Mouse (Mus musculus) heart, postnatal 14 days (tissue): ENCODE data around the gene Top2a. TPM values are rescaled to one million over a fixed set of nuclear protein-coding genes. Genes with fewer than 3 reads are reported as not detected.

Experiments
- DNase-seq, 2 experiments: peaks; one replicate each; pipeline ENCODE4 v3.0.0; 2021 to 2022
- intact Hi-C: fragments of 180-260 bp; cut with DNase I; formaldehyde crosslinking; loops from one replicate; pipeline ENCODE4 v1.15.1; 2025
- long read RNA-seq, 2 experiments: library from polyadenylated mRNA; stranded (forward); transcript quantifications; one replicate each; pipeline ENCODE4 v2.0.0; 2021
- total RNA-seq, 2 experiments: library from RNA; stranded (reverse); gene quantifications; 2 replicates each; pipeline ENCODE4 v1.2.3; 2021

Top2a gene
- total RNA-seq: 10 to 100 TPM; 16.0 to 34.1 TPM
- long read RNA-seq, experiment 1, full-length matches to known transcripts: 4 of 10 reads
- long read RNA-seq, experiment 1, partial matches to known transcripts: 1 of 10 reads
- long read RNA-seq, experiment 1, other reads (novel, unspliced or antisense): 5 of 10 reads
- long read RNA-seq, experiment 2, partial matches to known transcripts: 0 of 2 reads
- long read RNA-seq, experiment 2, other reads (novel, unspliced or antisense): 2 of 2 reads

DNA sequence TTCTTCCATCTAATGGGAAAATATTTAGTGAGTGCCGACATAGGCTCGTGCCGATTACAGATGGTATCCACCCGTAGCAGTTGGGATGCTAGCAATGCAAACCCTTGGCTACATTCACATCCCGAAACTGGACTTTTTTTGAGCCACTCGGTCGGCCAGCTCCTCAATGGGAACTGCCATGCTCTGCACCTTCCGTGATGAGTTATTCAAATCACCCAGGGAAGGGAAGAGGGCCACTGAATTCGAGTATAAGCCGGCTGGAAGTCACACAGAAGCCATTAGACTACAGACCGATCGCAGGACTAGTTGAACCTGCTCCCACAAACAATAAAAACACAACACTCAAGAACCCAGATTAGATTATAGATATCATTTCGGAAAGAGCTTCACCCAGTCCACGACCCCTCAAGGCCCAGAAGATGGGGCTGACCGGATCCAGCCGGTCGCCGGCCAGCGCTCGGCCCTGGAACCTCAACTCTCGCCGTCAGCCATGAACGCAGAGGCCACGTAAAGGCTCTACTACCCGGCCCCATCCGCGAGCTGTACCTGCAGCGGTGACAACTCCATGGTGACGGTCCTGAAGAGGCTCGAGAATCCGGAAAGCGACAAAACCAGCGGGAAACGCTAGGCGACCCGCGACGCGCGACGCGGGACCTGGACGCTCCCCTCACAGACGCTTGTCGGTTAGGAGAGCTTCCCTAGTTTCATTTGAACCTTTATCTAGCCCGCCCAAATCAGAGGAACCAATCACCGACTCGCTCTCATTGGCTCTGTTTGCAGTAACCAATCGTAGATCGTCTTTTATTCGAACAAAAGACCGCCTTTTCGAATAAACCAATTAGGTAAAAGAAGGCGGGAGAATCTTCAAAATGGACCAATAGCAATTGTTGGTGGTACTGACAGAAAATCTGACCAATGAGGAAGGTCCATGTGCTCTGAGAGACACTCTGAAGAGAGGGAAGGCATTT lies at the start of gene Top2a:
Top2a (minus strand) TSS at position 690 of the 968 bp plus-strand sequence.
- intact Hi-C loops: no loop called here
- peak; percentile 90 to 94 for DNase-seq

DNA sequence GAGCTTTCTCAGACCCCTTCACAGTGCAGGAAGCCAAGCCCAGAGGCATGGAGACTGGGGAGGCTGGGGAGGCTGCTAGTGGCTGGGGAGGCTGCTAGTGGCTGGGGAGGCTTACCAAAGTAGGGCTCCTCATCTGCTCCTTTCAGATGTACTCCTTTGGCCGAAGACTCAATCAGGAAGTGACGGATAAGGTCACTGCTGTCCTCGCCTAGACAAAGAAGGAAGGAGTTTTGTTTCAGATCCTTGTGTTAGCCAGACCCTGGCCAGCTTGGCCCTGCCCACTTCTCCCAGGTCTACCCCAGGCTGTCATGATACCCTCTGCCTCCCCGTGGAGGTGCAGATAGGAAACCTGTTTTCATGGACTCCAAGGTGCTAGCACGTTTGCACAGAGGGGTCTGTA lies 49.8 kb upstream of the Top2a start:
- intact Hi-C loops: no loop called here

DNA sequence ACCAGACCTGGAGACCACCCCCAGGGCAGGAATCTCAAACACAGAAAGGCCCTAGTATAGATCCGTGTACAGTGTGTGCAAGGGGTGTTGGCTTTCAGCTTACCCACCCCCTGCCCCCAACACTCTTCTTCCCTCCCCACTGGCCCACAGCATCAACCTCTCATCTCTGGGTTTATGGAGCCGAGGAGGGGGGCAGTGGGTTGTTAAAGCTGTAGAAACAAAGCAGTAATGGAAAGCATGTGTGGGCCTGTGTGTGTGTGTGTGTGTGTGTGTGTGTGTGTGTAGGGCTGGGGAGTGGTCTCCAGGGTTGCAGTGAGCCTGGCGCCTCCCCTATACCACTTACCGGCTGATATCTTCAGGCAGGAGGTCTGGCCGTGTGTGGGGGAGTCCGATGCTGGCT lies 47.9 kb upstream of the Top2a start:
- intact Hi-C loops: no loop called here
- no peak for DNase-seq

More for the DNA sequence above, 49.8 kb upstream of the Top2a start:
- DNase-seq: no peak

DNA sequence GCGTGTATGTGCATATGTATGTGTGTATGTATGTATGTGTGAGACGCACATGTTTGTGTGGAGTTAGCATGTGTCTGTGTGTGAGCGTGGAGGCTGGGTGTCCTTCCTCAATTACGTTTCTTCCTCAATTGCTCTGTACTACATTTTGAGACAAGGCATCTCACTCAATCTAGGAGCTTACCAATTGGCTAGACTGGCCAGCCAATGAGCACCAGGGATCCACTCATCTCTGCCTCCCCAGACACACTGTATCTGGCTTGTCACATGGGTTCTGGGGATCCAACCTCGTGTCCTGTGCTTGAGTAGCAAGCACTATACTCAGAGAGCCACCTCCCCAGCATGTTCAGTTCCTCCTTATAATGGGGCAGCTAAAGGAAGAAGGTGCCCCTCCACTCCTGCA lies 44.5 kb upstream of the Top2a start:
- no peak for DNase-seq
- intact Hi-C loops: loop anchor here (5.0 kb wide), 1 partner anchor 84 kb away; no protein-coding TSS in a partner anchor

DNA sequence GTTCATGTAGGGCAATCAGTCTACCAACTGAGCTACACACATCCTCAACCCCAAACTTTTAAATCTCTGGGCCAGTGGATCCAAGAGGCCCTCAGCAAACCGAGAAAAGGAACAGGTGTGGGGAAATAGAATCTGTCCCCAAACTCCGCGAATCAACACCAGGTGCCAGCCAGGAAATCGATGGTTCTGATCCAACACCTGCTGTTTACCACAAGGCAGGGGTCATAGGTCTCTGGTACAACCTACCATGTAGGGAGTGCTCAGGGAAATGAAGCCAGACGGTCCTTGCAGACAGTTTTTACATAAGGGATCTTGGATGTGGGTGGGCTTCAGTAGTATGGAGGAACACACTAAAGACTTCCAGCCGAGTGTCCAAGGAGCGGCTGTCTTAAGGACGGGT lies 43.6 kb upstream of the Top2a start:
- DNase-seq: no peak
- intact Hi-C loops: loop anchor here (2.0 to 5.0 kb wide), 2 partner anchors 53 to 85 kb away; no protein-coding TSS in a partner anchor

DNA sequence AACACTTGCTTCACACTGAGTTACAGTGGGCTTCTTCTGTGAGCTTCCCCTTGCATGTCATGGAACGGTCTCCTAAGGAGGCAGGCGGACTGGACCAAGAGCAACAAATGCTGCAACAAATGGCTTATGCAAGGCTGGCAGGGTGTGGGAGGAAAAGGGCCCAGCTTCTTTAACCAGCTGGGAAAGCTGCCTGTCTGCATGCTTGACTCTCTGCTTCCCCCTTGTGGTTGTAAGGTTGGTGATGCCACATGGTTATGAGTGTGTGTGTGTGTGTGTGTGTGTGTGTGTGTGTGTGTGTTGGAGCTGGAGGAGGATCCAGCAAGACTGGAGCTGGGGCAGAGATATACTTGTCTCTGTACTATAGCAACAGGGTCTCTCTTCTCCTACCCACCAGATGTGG lies 42.0 kb upstream of the Top2a start:
- peak; percentile 79 to 90 for DNase-seq
- intact Hi-C loops: loop anchor here (1.0 to 5.0 kb wide), 3 partner anchors 26 to 86 kb away; no protein-coding TSS in a partner anchor

DNA sequence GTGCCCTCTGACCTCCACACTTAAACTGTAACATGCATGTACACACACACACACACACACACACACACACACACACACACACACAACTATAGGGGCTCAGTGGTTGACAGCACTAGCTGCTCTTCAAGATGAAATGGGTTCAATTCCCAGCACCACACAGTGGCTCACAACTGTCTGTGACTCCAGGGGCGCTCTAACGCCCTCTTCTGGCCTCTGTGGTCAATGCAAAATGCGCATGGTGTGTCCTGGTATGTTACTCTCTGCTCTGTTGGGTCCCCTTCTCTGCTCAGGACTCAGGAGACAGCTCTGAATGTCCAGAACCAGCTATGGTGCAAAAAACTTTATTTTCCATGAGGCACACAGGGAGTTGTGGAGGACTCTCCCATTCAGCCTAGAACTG lies 41.4 kb upstream of the Top2a start:
- intact Hi-C loops: loop anchor here (1.0 to 5.0 kb wide), 2 partner anchors 25 to 87 kb away; no protein-coding TSS in a partner anchor

DNA sequence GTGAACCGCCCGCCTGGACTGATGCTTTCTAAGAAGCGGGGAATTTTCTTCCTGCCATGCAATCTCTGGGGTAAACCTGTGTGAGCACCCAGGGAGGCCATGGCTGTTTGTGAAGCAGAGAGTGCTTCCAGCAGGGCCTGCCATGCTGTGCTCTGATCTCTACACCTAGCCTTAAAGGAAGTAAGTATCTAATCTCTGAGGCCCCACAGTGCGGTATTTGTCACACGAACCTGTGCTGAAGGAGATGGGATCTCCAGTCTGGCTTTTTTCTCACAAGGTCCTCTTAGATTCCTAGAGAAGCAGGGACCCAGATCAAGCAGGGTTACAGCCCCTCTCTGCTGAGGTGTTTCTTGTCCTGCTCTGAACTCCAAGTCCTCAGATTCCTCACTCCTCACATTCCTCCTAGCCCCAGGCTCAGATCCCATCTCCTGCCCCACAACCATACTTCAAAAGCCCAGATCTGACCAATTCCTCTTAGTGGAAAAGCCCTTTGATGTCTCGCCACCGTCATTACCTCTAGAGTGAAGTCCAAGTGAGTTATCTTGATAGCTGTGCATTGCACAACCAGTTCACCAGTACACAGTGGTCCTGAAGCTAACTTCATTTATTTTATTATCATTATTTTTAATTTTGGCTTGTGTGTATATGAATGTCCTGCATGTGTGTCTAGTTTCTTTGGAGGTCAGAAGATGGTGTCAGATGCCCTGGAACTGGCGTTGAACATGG lies 39.6 kb upstream of the Top2a start:
- no peak for DNase-seq
- intact Hi-C loops: loop anchor here (1.0 kb wide), 1 partner anchor 20 kb away; no protein-coding TSS in a partner anchor

More for the DNA sequence above, 41.4 kb upstream of the Top2a start:
- peak in 1 of 2 experiments; percentile 28 for DNase-seq

DNA sequence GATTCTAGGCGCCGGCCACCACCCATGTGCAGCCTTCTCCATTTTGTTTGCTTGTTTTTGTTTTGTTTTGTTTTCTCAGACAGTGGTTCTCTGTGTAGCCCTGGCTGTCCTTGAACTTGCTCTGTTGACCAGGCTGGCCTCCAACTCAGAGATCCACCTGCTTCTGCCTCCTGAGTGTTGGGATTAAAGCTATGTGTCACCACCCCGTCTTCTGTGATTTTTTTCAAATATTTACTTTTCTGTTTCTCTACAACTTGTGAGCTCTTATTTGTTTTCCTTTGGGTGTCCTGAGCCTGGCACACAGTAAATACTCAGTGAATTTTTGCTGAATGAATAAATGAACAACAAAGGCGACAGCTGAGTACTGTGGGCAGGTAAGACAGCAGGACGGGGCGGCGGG lies 38.7 kb upstream of the Top2a start:
- intact Hi-C loops: no loop called here
- DNase-seq: no peak

DNA sequence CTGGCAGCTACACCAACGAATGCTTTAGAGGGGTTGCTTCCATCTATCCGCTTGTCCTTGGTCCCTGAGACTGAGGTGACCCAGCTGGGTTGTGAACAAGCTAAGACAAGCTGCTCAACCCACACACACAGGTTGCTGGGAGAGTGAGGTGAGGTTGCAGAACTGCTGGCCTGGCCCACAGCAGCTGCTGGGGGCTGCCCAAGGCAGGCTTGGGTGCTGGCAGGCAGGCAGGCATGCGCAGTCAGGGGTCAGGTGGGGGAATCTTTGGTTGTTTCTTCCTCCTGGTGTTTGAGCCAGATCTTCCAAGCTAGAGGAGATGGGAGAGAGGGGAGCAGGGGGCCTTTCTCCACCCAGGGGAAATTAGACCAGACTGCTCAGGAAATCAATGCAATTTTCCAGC lies 36.4 kb upstream of the Top2a start:
- DNase-seq: peak; percentile 38 to 56
- intact Hi-C loops: no loop called here

DNA sequence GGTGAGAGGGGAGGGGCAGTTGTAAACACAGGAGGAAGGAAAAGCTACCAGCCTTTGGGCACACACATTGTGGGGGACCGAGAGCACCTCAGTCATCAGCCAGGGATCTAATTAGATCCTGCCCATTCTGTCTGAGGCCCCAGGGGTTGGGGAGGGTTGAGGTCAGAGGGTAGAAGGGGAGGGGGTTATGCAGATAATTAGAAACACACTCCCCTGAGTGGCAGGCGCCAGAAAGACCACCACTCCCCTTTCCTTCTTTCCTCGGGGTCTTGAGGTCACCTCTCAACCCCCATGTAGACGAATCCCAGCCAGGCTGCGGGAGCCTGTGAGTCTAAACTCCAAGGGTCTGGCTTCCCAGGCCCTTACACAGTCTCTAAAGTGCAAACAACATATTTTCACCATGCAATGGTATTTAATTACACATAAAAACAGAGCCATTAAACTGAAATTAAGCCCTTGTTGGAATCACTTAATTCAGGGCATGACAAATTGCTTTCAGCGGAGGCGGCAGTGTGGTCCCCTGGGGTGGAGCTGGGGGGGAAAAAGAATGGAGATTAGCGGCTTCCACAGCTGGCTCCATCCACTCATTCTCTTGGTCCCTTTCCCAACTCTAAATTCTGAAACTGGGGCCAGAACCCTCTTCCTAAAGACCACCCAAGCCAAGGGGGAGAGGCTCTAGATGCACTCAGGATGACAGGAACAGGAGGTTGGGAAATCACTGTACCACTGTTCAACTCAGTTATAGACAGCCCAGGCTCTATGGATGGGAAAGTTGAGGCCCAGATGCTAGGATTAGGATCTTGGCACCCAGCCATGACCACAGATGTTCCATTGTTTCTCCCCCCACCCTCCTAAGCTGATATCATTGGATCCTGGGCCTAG lies 31.8 kb upstream of the Top2a start:
- intact Hi-C loops: no loop called here
- peak; percentile 64 to 70 for DNase-seq

DNA sequence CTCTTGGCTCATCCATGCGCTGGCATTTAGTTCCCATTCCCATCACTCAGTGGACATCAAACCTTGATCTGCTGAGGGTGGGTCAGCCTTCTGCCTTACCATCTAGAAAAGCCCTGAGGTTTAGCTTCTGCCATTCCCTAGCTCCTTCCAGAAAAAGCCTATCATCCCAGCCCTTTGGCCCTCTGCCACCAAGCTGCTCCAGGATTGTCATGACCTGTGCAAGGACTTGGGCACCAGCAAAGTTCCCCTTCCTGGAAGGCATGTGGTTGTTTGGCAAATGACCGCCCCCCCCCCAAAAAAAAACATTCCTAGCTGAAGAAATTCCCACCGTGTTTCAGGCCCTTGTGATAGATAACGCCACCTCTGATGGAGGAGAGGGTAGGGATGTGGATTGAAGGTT lies 31.2 kb upstream of the Top2a start:
- intact Hi-C loops: no loop called here
- peak; percentile 30 to 59 for DNase-seq

DNA sequence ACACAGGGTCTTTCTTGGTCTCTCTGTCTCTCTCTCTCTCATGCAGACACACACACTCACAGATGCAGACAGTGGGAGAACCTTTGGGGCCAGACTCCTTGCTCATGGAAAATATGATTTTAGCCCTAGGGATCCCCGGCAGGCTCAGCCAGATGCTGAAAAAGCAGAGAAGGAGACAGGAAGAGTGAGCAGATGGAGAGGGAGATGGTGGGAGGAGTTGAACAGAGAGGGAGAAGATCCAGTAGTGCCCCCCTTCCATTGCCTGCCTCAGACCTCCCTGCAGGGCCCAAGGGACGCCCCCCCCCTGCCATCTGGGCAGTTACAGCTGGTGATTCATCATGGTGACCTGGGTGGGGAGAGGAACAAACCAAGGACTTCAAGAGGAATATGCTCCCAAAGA lies 23.7 kb upstream of the Top2a start:
- intact Hi-C loops: no loop called here
- DNase-seq: peak; percentile 27 to 52

DNA sequence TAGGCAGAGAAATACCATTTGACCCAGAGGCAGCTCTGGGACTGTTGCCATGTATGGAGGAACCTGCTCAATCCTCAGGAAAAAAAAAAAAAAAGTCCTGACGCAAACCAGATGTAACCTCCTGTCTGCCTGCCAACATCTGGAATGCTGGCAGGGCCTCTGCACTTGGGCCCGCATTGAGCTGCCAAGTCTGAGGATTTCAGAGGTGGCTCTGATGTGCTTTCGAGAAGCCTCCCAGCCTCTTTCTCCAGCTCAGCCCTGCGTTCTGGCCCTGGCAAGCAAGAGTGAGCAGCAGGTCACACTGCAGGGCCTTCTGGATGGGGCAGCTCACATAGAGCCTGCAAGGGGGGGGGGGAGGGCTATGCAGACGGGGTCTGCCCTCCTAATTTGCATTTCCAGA lies 23.1 kb upstream of the Top2a start:
- intact Hi-C loops: no loop called here
- peak; percentile 84 to 91 for DNase-seq

DNA sequence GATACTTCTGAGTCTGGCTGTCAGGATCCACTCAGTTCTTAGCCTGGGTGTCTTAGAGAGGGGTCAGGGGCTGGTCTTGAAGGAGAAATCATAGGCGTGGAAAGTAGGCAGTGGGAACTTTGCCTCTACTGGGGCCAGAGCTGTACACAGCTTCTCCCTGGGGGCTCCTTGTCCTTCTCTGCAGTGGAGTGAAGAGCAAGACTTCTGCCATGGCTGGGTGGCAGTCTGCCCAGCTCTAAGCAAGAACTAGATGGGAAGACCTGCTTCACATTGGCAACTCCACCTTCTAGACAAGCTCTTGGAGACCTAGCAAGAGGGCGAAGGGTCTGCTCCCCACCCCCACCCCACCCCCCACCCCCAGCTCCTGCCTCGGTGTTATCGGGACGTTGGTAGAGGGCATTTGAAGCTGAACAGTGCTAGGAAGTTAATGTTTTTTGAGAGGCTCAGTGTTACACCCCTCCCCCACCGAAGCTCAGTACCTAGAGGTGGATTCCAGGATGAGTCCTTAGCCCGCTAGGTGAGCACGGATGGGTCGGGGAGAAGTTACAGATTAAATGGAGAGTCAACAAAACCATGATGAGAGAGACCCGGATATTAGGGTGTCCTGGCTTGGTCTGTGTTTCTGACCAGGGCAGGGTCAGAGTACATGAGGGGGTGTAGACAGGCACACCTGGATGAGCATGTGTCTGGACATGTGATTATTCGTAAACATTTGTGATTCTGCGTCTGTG lies 21.3 kb upstream of the Top2a start:
- peak in 1 of 2 experiments; percentile 34 for DNase-seq
- intact Hi-C loops: no loop called here

DNA sequence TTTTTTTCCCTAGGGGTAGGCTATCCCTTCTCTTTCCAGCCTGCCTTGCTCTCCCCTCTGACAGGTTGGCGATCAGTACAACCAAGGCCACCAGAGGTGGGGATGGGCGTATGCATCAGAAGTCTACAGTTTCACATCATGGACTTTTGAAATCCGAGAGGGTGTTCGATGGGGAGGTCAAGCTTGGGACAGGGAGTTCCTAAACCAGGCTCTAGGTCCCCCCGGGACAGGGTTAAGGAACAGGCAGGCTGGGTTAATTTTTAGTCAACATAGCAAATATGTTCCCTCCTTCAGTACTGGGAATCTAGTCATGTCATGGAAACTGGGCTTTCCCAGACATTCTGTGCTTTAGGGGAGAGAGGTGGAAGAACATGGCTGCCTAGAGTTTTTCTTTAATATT lies 20.3 kb upstream of the Top2a start:
- peak in 1 of 2 experiments; percentile 23 for DNase-seq
- intact Hi-C loops: no loop called here

DNA sequence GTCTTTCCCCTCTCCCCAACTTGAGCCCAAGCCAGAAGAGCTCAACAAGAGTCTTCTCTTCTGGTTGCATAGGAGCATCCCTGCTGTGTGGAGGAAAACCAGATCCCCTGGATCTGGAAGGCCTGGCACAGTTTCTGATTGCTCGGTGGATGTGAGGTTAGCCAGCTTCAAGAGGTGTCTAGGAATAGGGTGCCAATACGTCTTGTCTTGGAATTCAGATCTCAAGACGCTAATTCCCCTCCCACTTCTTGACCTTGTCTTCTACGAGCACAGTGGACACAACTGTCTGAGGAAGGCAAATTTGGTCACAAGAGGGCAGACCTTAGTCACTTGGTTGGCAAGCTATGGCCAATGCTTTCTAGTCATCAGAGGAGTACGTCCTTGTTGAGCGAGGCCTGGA lies 19.6 kb upstream of the Top2a start:
- intact Hi-C loops: loop anchor here (1.0 kb wide), 1 partner anchor 21 kb away; no protein-coding TSS in a partner anchor
- DNase-seq: no peak

DNA sequence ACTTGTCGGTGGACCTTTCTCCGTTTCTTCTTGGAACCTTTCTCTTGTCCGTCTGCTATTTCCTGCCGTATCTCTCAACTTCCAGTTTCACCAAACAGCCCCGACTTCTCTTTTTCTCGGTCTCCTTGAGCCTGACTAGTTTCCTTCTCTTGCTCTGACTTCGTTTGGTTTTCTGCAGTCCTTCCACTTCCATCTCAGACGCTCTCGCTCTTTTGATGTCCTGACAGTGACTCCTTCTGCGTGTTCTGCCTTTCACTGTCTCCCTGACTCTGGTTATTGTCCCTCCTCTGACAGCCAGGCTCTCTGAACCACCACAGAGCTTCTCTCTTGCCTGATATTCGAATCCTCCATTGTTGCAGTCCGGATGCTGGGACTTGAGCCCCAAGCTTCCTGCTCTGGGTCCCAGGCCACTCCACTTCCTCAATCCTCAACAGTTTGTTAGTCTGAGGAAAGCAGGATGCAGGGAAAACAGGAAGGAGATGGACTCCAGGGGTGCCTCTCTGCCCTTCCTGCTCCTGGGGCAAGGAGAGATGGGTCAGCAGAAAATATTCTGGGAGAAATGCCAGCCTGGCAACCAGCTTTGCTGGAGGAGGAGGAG lies 18.9 kb upstream of the Top2a start:
- peak; percentile 43 to 63 for DNase-seq
- intact Hi-C loops: loop anchor here (1.0 kb wide), 1 partner anchor 21 kb away; no protein-coding TSS in a partner anchor
